ENCODE assay signal across 10 mouse cellular contexts in genomic region chr16:24914393-24914751, GRCm38 (mm10).
DNase-seq lines count a peak whose midpoint lies in the region; ATAC-seq lines count a peak whose summit lies in the region.
"Had no signal": no experiment of that assay in that cellular context is flagged by ENCODE, and none has a peak within 500 bp of the region (broad histone marks: within the 10 kb centered on the region; RNA-seq: fewer than 3 reads in every experiment).

No protein-coding gene starts in this region.

- peaks cover 4% of the 10 kb centered on the region; the same call in 1 of the 2 replicates for H3K4me1 ChIP-seq in hindbrain, embryonic 13.5 days (replicated peaks)
- no peaks in the 10 kb centered on the region; the same call in 1 of the 2 replicates for H3K4me1 ChIP-seq in hindbrain, embryonic 10.5 days (replicated peaks)

- no peak overlapping the region for H3K4me3 ChIP-seq in hindbrain, embryonic 13.5 days
- no peak overlapping the region for H3K4me3 ChIP-seq in hindbrain, embryonic 10.5 days

- intact Hi-C loops in heart, postnatal 25 days (cut with DNase I) = no loop called here

- no peaks in the 10 kb centered on the region for H3K36me3 ChIP-seq in hindbrain, embryonic 13.5 days
- no peaks in the 10 kb centered on the region for H3K36me3 ChIP-seq in hindbrain, embryonic 10.5 days
- H3K36me3 ChIP-seq: G1E had no signal

- 42% methylated on average over 3 of the region's 3 CpGs for WGBS in hindbrain, embryonic 13.5 days
- WGBS in hindbrain, embryonic 10.5 days = 54% methylated on average over 3 of the region's 3 CpGs

- no peak for DNase-seq in hindbrain, embryonic 10.5 days (ENCODE audit: low spot score)
- DNase-seq in NIH3T3 (ENCODE audit: low read depth) = peak; percentile 70
- peak; percentile 85 to 92 for DNase-seq in cerebellum, postnatal 10 days
- peak; percentile 47 for DNase-seq in heart, postnatal 25 days (ENCODE audit: low spot score)
- peak; percentile 46 to 76 for DNase-seq in lung, postnatal 4 days
- DNase-seq in thymus, postnatal 14 days = no peak
- no peak for DNase-seq in urinary bladder, adult 18-20 months (ENCODE audit: low spot score in 2 of 2)

- no peaks in the 10 kb centered on the region for H3K9me3 ChIP-seq in hindbrain, embryonic 13.5 days
- no peaks in the 10 kb centered on the region for H3K9me3 ChIP-seq in hindbrain, embryonic 10.5 days

- peak; percentile 71; the same call in 1 of the 2 replicates for ATAC-seq in hindbrain, embryonic 13.5 days (ENCODE audit: low FRiP score)

- H3K27me3 ChIP-seq in hindbrain, embryonic 13.5 days = no peaks in the 10 kb centered on the region
- no peaks in the 10 kb centered on the region for H3K27me3 ChIP-seq in hindbrain, embryonic 10.5 days (ENCODE audit: insufficient read depth, poor library complexity, severe bottlenecking)

- H3K27ac ChIP-seq in hindbrain, embryonic 13.5 days = peak overlapping the region; percentile 10; the same call in 1 of the 2 replicates
- H3K27ac ChIP-seq in hindbrain, embryonic 10.5 days = no peak overlapping the region
- H3K27ac ChIP-seq: liver, embryonic 14.5 days had no signal

- H3K4me2 ChIP-seq in hindbrain, embryonic 13.5 days = no peak overlapping the region

- H3K9ac ChIP-seq in hindbrain, embryonic 13.5 days = no peak overlapping the region
- H3K9ac ChIP-seq: liver, embryonic 14.5 days had no signal

Comparison
In these comparisons a context has a peak if more than half of its experiments do, and no peak if none do; other contexts are left out.
1. DNase-seq: peak in NIH3T3 (single experiment), cerebellum, postnatal 10 days (2 of 2), heart, postnatal 25 days (single experiment) and lung, postnatal 4 days (2 of 2); none in hindbrain, embryonic 10.5 days (single experiment), thymus, postnatal 14 days (single experiment) and urinary bladder, adult 18-20 months (0 of 2).